Mouse (Mus musculus): ENCODE data around the gene Tspan9.

- TF ChIP-seq POLR2A (IDR thresholded peaks at IDR 0.05; ENCODE audit: low read depth, low read length) (no peak), CTCF (IDR thresholded peaks at IDR 0.05; ENCODE audit: extremely low read depth, insufficient read depth, insufficient read length, insufficient replicate concordance) (no peak)
Observed at GRCm38 (mm10) chr6:128062216-128062615, 81.2 kb downstream of the Tspan9 start.
